Mouse (Mus musculus) MEL (cell line): ENCODE results near the gene Gm28635. TPM values are rescaled to one million over a fixed set of nuclear protein-coding genes. Genes with fewer than 3 reads are reported as not detected.

ENCODE experiments used
- DNase-seq: peaks from one replicate; pipeline ENCODE4 v3.0.0; 2011; ENCODE audit warnings: low read depth, low spot score
- H3K27ac ChIP-seq: 2 replicates; pipeline ENCODE4 v1.5.1; 2012; ENCODE audit warnings: low read depth, mild to moderate bottlenecking, control low read depth, low read length, moderate library complexity; ENCODE audit not compliant: control insufficient read depth
- H3K27me3 ChIP-seq, 2 experiments: fragments of 150-350 bp in 1 of 2; sonication (generic) in 1 of 2; 2 replicates each; pipeline ENCODE4 v1.6.1; 2012; ENCODE audit warnings: low read length in 2 of 2, mild to moderate bottlenecking in 2 of 2, improper control_type of control experiment in 1 of 2, moderate library complexity in 1 of 2; ENCODE audit not compliant: insufficient read depth in 2 of 2, control insufficient read depth in 1 of 2
- H3K36me3 ChIP-seq, 2 experiments: 2 replicates each; pipeline ENCODE4 v1.6.1; 2012 to 2014; ENCODE audit warnings: low read length in 2 of 2, improper control_type of control experiment in 1 of 2, inconsistent platforms in 1 of 2, mild to moderate bottlenecking in 1 of 2; ENCODE audit not compliant: insufficient read depth in 2 of 2, control insufficient read depth in 1 of 2
- H3K4me1 ChIP-seq, 2 experiments: fragments of 150-350 bp in 1 of 2; sonication (generic) in 1 of 2; 2 replicates each; pipeline ENCODE4 v1.6.1; 2012; ENCODE audit warnings: low read length in 2 of 2, improper control_type of control experiment in 1 of 2, mild to moderate bottlenecking in 1 of 2; ENCODE audit not compliant: insufficient read depth in 2 of 2, control insufficient read depth in 1 of 2
- H3K4me3 ChIP-seq, 2 experiments: fragments of 150-350 bp in 1 of 2; sonication (generic) in 1 of 2; 2 replicates each; pipeline ENCODE4 v1.5.1; 2012; ENCODE audit warnings: low read depth in 2 of 2, low read length in 2 of 2, mild to moderate bottlenecking in 2 of 2, moderate library complexity in 2 of 2, control low read depth in 1 of 2, improper control_type of control experiment in 1 of 2; ENCODE audit not compliant: control insufficient read depth in 1 of 2, insufficient read depth in 1 of 2
- H3K79me2 ChIP-seq: 2 replicates; pipeline ENCODE4 v1.6.1; 2012; ENCODE audit warnings: mild to moderate bottlenecking, low read length, moderate library complexity; ENCODE audit not compliant: control insufficient read depth, poor library complexity, insufficient read depth
- H3K9ac ChIP-seq: 2 replicates; pipeline ENCODE4 v1.6.1; 2012; ENCODE audit warnings: low read depth, mild to moderate bottlenecking, control low read depth, low read length, moderate library complexity; ENCODE audit not compliant: control insufficient read depth, poor library complexity, severe bottlenecking
- H3K9me3 ChIP-seq: fragments of 150-350 bp; sonication (generic); replicated peaks from 2 replicates; pipeline ENCODE4 v1.6.1; 2012; ENCODE audit warnings: mild to moderate bottlenecking, low read length, improper control_type of control experiment, moderate library complexity; ENCODE audit not compliant: insufficient read depth
- CHD2 ChIP-seq: IDR thresholded peaks from 2 replicates; pipeline ENCODE4 v1.6.1; 2011; ENCODE audit warnings: low read length, improper control_type of control experiment
- CTCF ChIP-seq, 3 experiments: IDR thresholded peaks in 2 of 3; conservative IDR thresholded peaks in 1 of 3; 2 replicates each; pipeline ENCODE4 v1.5.1; 2011 to 2012; ENCODE audit warnings: low read length in 3 of 3, low read depth in 2 of 3, mild to moderate bottlenecking in 2 of 3, improper control_type of control experiment in 1 of 3, inconsistent platforms in 1 of 3, mixed read lengths in 1 of 3, moderate library complexity in 1 of 3; ENCODE audit not compliant: control insufficient read depth in 1 of 3, insufficient read depth in 1 of 3, poor library complexity in 1 of 3, severe bottlenecking in 1 of 3
- MAZ ChIP-seq: IDR thresholded peaks from 2 replicates; pipeline ENCODE4 v1.6.1; 2012; ENCODE audit warnings: low read depth, mild to moderate bottlenecking, inconsistent platforms, low read length, improper control_type of control experiment
- POLR2A ChIP-seq, 2 experiments: IDR thresholded peaks; 2 replicates each; pipeline ENCODE4 v1.6.1; 2011 to 2012; ENCODE audit warnings: low read length in 2 of 2, mild to moderate bottlenecking in 2 of 2, control low read depth in 1 of 2, improper control_type of control experiment in 1 of 2, low read depth in 1 of 2, moderate library complexity in 1 of 2; ENCODE audit not compliant: control insufficient read depth in 1 of 2, insufficient read depth in 1 of 2, poor library complexity in 1 of 2
- RCOR1 ChIP-seq: IDR thresholded peaks from 2 replicates; pipeline ENCODE4 v1.6.1; 2012; ENCODE audit warnings: low read depth, mild to moderate bottlenecking, inconsistent platforms, low read length, improper control_type of control experiment
- SMC3 ChIP-seq: IDR thresholded peaks from 2 replicates; pipeline ENCODE4 v1.6.1; 2011; ENCODE audit warnings: low read depth, low read length, improper control_type of control experiment
- TBP ChIP-seq: IDR thresholded peaks from 2 replicates; pipeline ENCODE4 v1.8.0; 2011; ENCODE audit warnings: low read depth, low read length, improper control_type of control experiment
- USF1 ChIP-seq: IDR thresholded peaks from 2 replicates; pipeline ENCODE4 v1.6.1; 2014; ENCODE audit warnings: low read depth, mild to moderate bottlenecking, inconsistent platforms, low read length, improper control_type of control experiment, moderate library complexity
- ZKSCAN1 ChIP-seq: IDR thresholded peaks from 2 replicates; pipeline ENCODE4 v1.6.1; 2012; ENCODE audit warnings: low read depth, mild to moderate bottlenecking, inconsistent platforms, low read length, improper control_type of control experiment, moderate library complexity
- ZMIZ1 ChIP-seq: IDR thresholded peaks from 2 replicates; pipeline ENCODE4 v1.6.1; 2012; ENCODE audit warnings: low read depth, mild to moderate bottlenecking, inconsistent platforms, low read length, improper control_type of control experiment, moderate library complexity
- ZNF384 ChIP-seq: IDR thresholded peaks from 2 replicates; pipeline ENCODE4 v1.6.1; 2012; ENCODE audit warnings: low read depth, mild to moderate bottlenecking, inconsistent platforms, low read length, improper control_type of control experiment
- polyA plus RNA-seq, 2 experiments: library from polyadenylated mRNA; stranded (reverse) in 1 of 2; unstranded in 1 of 2; fragments of >175 nt in 1 of 2; fragments of >200 nt in 1 of 2; gene quantifications; 2 replicates each; pipeline versions ENCODE4 v1.2.1 to v1.2.4; 2012; ENCODE audit warnings: low replicate concordance in 2 of 2, low read depth in 1 of 2; ENCODE audit not compliant: insufficient read length in 2 of 2, insufficient read depth in 1 of 2, missing spikeins in 1 of 2
- total RNA-seq: library from RNA; depleted of rRNA; stranded (reverse); fragments of 300-350 nt; gene quantifications from 2 replicates; pipeline ENCODE4 v1.2.3, GENCODE M21; 2012

The Gm28635 gene
- total and polyA plus RNA-seq, 3 experiments: 0.19 TPM; not detected in 2

GRCm38 (mm10) chr2:84632001-84632400 lies 45.8 kb downstream of the Gm28635 start:
- no peak overlapping the region for H3K4me3 ChIP-seq
- peaks cover 0 to 25% of the 10 kb centered on the region in 2 experiments; a peak in 2 of 4 replicates for H3K36me3 ChIP-seq
- TF ChIP-seq ZNF384 (no peak), RCOR1 (no peak)
- no peak overlapping the region for H3K27ac ChIP-seq
- H3K4me1 ChIP-seq: peaks cover 21 to 22% of the 10 kb centered on the region in 2 experiments
- no peak for DNase-seq
- H3K9ac ChIP-seq: no peak overlapping the region
- no peaks in the 10 kb centered on the region for H3K27me3 ChIP-seq
- H3K9me3 ChIP-seq: no peaks in the 10 kb centered on the region
- H3K79me2 ChIP-seq: peaks cover 21% of the 10 kb centered on the region

- no peak overlapping the region for H3K9ac ChIP-seq
- no peak overlapping the region for H3K27ac ChIP-seq
- H3K9me3 ChIP-seq: no peaks in the 10 kb centered on the region
- no peak overlapping the region for H3K4me3 ChIP-seq
- no peaks in the 10 kb centered on the region for H3K27me3 ChIP-seq
- H3K79me2 ChIP-seq: peaks cover 10% of the 10 kb centered on the region; the same call in 1 of the 2 replicates
- no peak for TF ChIP-seq MAZ
- no peak for TF ChIP-seq POLR2A (IDR thresholded peaks at IDR 0.05; ENCODE audit: control insufficient read depth in 1 of 2, insufficient read depth in 1 of 2, low read depth in 1 of 2, low read length in 2 of 2, poor library complexity in 1 of 2)
- no peak for TF ChIP-seq USF1
- no peak for TF ChIP-seq CHD2
- TF ChIP-seq ZKSCAN1: no peak
- TF ChIP-seq CTCF (IDR thresholded peaks at IDR 0.05 in 2 of 3, conservative IDR thresholded peaks at IDR 0.05 in 1 of 3; ENCODE audit: control insufficient read depth in 1 of 3, insufficient read depth in 1 of 3, low read depth in 2 of 3, low read length in 3 of 3, poor library complexity in 1 of 3, severe bottlenecking in 1 of 3): no peak
- TF ChIP-seq ZMIZ1: no peak
- no peak for TF ChIP-seq TBP
- no peak for TF ChIP-seq SMC3
- TF ChIP-seq, all 39 proteins: peak for 0
- peaks cover 8 to 12% of the 10 kb centered on the region in 2 experiments; a peak in 3 of 4 replicates for H3K4me1 ChIP-seq
- peaks cover 0 to 20% of the 10 kb centered on the region in 2 experiments; a peak in 2 of 4 replicates for H3K36me3 ChIP-seq
- DNase-seq: no peak
These were observed 50.8 kb downstream of the Gm28635 start for GRCm38 (mm10) chr2:84627036-84627435.

- DNase-seq: no peak
- H3K79me2 ChIP-seq: peaks cover 7% of the 10 kb centered on the region; the same call in 1 of the 2 replicates
- H3K36me3 ChIP-seq: peaks cover 0 to 18% of the 10 kb centered on the region in 2 experiments; a peak in 2 of 4 replicates
- H3K27me3 ChIP-seq: no peaks in the 10 kb centered on the region
- H3K9ac ChIP-seq: no peak overlapping the region
- peaks cover 8% of the 10 kb centered on the region in 2 experiments; a peak in 3 of 4 replicates for H3K4me1 ChIP-seq
- no peaks in the 10 kb centered on the region for H3K9me3 ChIP-seq
- no peak overlapping the region for H3K27ac ChIP-seq
- no peak overlapping the region for H3K4me3 ChIP-seq
- no peak for TF ChIP-seq ZMIZ1
- TF ChIP-seq, all 39 proteins: peak for 0
These were observed 51.4 kb downstream of the Gm28635 start for GRCm38 (mm10) chr2:84626366-84626975.
